ENCODE assay signal across 9 mouse cellular contexts in genomic region chr3:36863881-36864280, GRCm38 (mm10). TPM values are rescaled to one million over a fixed set of nuclear protein-coding genes. Genes with fewer than 3 reads are reported as not detected.
DNase-seq lines count a peak whose midpoint lies in the region; ATAC-seq and TF ChIP-seq lines count a peak whose summit lies in the region.
"Had no signal": no experiment of that assay in that cellular context is flagged by ENCODE, and none has a peak within 500 bp of the region (broad histone marks: within the 10 kb centered on the region; RNA-seq: fewer than 3 reads in every experiment).

No protein-coding gene starts in this region.

- no peak for ATAC-seq in lung, embryonic 14.5 days (ENCODE audit: insufficient read depth)
- ATAC-seq in embryonic facial prominence, embryonic 12.5 days (ENCODE audit: insufficient number of reproducible peaks, insufficient read depth, low FRiP score, low TSS enrichment) = no peak
- ATAC-seq in intestine, embryonic 15.5 days = no peak
- ATAC-seq in neural tube, embryonic 12.5 days (ENCODE audit: low FRiP score, low read depth) = no peak

- no peak overlapping the region for H3K27ac ChIP-seq in lung, embryonic 14.5 days (ENCODE audit: low read depth)
- no peak overlapping the region for H3K27ac ChIP-seq in embryonic facial prominence, embryonic 12.5 days
- H3K27ac ChIP-seq in intestine, embryonic 15.5 days = no peak overlapping the region
- no peak overlapping the region for H3K27ac ChIP-seq in neural tube, embryonic 12.5 days

- no peaks in the 10 kb centered on the region for H3K27me3 ChIP-seq in lung, embryonic 14.5 days (ENCODE audit: insufficient read depth, low read length)
- no peaks in the 10 kb centered on the region for H3K27me3 ChIP-seq in embryonic facial prominence, embryonic 12.5 days
- H3K27me3 ChIP-seq in intestine, embryonic 15.5 days (replicated peaks) = no peaks in the 10 kb centered on the region
- H3K27me3 ChIP-seq in neural tube, embryonic 12.5 days (replicated peaks) = no peaks in the 10 kb centered on the region

- H3K9ac ChIP-seq in lung, embryonic 14.5 days = peak overlapping the region; percentile 85
- peak overlapping the region; percentile 87 for H3K9ac ChIP-seq in embryonic facial prominence, embryonic 12.5 days
- peak overlapping the region; percentile 82 for H3K9ac ChIP-seq in intestine, embryonic 15.5 days
- peak overlapping the region; percentile 85; the same call in 1 of the 2 replicates for H3K9ac ChIP-seq in neural tube, embryonic 12.5 days

- H3K9me3 ChIP-seq in lung, embryonic 14.5 days (ENCODE audit: low read depth, low read length) = no peaks in the 10 kb centered on the region
- H3K9me3 ChIP-seq in embryonic facial prominence, embryonic 12.5 days = no peaks in the 10 kb centered on the region
- H3K9me3 ChIP-seq in intestine, embryonic 15.5 days = no peaks in the 10 kb centered on the region
- H3K9me3 ChIP-seq in neural tube, embryonic 12.5 days = no peaks in the 10 kb centered on the region

- peaks cover 19% of the 10 kb centered on the region for H3K36me3 ChIP-seq in lung, embryonic 14.5 days (ENCODE audit: insufficient read depth)
- peaks cover 17% of the 10 kb centered on the region; the same call in 1 of the 2 replicates for H3K36me3 ChIP-seq in embryonic facial prominence, embryonic 12.5 days
- peaks cover 8% of the 10 kb centered on the region; the same call in 1 of the 2 replicates for H3K36me3 ChIP-seq in intestine, embryonic 15.5 days
- H3K36me3 ChIP-seq in neural tube, embryonic 12.5 days = 0 out of 2 replicates have a peak, but pooled peaks cover 5% of the 10 kb centered on the region

- peak overlapping the region; percentile 74 for H3K4me2 ChIP-seq in lung, embryonic 14.5 days
- H3K4me2 ChIP-seq in embryonic facial prominence, embryonic 12.5 days (replicated peaks) = peak overlapping the region; percentile 69
- H3K4me2 ChIP-seq in intestine, embryonic 15.5 days (replicated peaks) = peak overlapping the region; percentile 66
- H3K4me2 ChIP-seq in neural tube, embryonic 12.5 days (replicated peaks) = peak overlapping the region; percentile 71

- peak overlapping the region; percentile 76 for H3K4me3 ChIP-seq in lung, embryonic 14.5 days (ENCODE audit: low read depth, low read length)
- peak overlapping the region; percentile 91 for H3K4me3 ChIP-seq in embryonic facial prominence, embryonic 12.5 days
- H3K4me3 ChIP-seq in intestine, embryonic 15.5 days (replicated peaks) = peak overlapping the region; percentile 82
- peak overlapping the region; percentile 84 for H3K4me3 ChIP-seq in neural tube, embryonic 12.5 days

- TF ChIP-seq CTCF in lung, embryonic 14.5 days (IDR thresholded peaks at IDR 0.05; ENCODE audit: low read depth) = no peak

- H3K4me1 ChIP-seq in lung, embryonic 14.5 days (ENCODE audit: insufficient read depth) = peaks cover 4% of the 10 kb centered on the region; the same call in 1 of the 2 replicates
- peaks cover 4% of the 10 kb centered on the region for H3K4me1 ChIP-seq in embryonic facial prominence, embryonic 12.5 days
- H3K4me1 ChIP-seq in intestine, embryonic 15.5 days (replicated peaks) = 0 out of 2 replicates have a peak, but pooled peaks cover 2% of the 10 kb centered on the region
- peaks cover 7% of the 10 kb centered on the region for H3K4me1 ChIP-seq in neural tube, embryonic 12.5 days

- no peak for DNase-seq in lung, embryonic 14.5 days
- no peak for DNase-seq in lung, postnatal 36 days
- DNase-seq in T-cell, adult 2 months (ENCODE audit: low spot score) = no peak
- no peak for DNase-seq in layer of hippocampus, adult 9-11 months
- DNase-seq in adrenal gland, adult 8-10 months = no peak
- DNase-seq: adrenal gland, postnatal 14 days had no signal

- WGBS in lung, embryonic 14.5 days = 57% methylated on average over 4 of the region's 4 CpGs
- WGBS in embryonic facial prominence, embryonic 12.5 days = 75% methylated on average over 4 of the region's 4 CpGs
- WGBS in intestine, embryonic 15.5 days = 51% methylated on average over 4 of the region's 4 CpGs
- 77% methylated on average over 4 of the region's 4 CpGs for WGBS in neural tube, embryonic 12.5 days

RNA-seq across cellular contexts. Expression of gene 4932438A13Rik, which starts 1.0 kb away (rescaled TPM):
- polyA plus RNA-seq in lung, embryonic 14.5 days (2014; fragmentation: Nextera tagmentation; extraction: Ambion mirVana) = 55.5 and 55.9 TPM in 2 replicates
- 55.0 and 60.0 TPM in 2 replicates for polyA plus RNA-seq in embryonic facial prominence, embryonic 12.5 days (2016; fragmentation: Nextera tagmentation; extraction: Ambion mirVana)
- 36.4 and 38.4 TPM in 2 replicates for polyA plus RNA-seq in intestine, embryonic 15.5 days (2015; fragmentation: Nextera tagmentation; extraction: Ambion mirVana)
- 48.9 and 49.6 TPM in 2 replicates for polyA plus RNA-seq in neural tube, embryonic 12.5 days (2016; fragmentation: Nextera tagmentation; extraction: Ambion mirVana)
- 10 to 100 TPM; 41.7 to 79.0 (median 59.9) TPM for total RNA-seq in adrenal gland, adult 8-10 months (2022)
